Mouse (Mus musculus): ENCODE measurements around the gene Hils1.
"Not testable (repeated sequence)": the region's sequence is repeated elsewhere in the genome, so short reads cannot be mapped to it uniquely, and the experiment has no call there.

The Hils1 gene

DNA sequence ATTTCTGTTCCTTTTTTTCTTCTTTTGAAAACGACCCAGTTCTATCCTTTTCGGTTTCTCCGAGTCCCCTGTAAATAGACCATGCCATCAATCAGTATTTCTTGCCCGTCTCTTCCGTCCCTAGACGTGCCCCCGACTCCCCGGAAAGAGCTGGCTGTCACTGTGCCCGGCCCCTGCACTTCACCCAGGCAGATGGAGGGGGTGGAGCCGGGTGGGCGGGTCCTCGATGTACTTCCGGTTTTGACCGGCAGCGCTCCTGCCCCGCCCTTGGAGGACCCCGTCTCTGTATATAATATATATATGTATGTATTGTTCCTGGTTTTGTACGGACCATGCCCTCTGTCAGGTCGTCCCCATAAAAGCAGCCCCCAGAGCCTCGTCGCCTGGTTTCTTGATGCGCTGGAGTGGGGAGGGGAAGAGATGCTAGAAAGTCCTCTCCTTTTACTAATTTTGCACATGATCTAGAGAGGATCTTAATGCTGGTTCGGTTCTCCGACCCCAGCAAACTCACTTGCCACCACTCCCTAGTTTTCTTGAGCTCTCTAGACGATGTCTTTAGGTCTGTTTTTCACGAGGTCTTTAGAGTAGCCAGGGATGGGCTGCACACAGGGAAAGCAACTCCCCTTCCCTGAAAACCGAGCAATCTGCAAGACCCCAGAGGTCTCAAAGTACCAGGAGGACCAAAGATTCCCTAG, 39.3 kb downstream of the Hils1 start:
- peak; percentile 80 to 87 for DNase-seq

DNA sequence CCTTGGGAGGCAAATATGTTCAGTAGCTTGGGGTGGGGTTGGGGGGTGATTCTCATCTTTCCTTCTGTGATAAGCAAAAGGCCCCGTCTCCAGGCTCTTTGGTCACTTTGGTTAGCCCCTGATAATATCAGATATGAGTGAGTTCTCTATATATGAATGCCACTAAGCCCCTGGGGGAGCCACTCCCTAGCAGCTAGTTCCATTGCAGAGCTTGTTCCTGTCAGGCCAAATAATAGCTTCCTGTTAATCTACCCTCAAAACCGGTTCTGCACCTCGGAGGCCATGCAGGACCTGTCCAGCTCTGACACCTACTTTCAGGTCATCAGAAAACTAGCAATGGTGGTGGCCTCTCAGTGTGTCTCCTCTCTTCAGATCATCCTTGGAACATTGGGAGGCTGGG, 40.0 kb downstream of the Hils1 start:
- no peak for DNase-seq

DNA sequence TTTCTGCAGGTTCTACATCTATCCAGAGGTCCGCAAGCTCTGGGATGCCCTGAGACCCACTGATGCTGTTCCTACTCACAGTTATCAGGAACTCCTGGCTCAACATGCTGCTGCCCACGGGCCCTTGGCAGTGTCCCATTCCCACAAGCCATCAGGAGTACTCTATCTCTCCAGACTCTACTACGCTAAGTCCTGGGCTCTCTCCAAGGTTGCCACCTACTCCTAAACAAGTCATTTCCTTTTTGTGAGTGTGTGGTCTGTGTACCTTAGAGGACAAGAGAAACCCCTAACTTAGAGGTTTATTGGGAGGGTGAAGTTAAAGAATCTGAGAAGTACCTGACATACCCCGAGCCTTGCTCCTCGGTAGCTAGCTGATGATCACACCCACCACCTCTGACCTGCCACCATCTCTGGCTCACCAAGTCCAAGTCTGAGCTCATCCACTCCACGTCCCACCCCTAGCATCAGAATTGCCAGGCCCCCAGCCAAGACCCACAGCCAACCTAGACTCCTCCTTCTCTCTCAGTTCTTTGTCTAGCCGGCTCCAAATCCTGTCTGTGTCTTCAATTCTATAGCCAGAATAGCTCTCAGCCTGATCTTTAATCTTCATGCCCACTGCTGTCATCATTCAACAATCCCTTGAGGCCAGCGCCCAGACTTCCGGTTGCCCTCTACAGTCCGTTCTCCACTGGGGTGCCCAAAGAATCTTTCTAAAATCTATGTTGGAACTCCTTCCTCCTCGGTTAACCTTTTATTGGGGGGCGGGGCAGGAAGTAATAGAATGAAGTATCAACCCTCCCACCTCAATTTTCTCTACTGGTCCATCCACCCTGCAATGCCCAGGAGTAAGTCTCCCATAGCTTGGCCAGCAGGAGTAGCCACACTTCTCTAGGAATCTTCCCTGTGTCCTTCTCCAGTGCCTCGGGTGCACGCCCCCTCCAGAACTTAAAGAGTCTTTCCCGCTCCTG, 41.6 kb downstream of the Hils1 start:
- DNase-seq = no peak

DNA sequence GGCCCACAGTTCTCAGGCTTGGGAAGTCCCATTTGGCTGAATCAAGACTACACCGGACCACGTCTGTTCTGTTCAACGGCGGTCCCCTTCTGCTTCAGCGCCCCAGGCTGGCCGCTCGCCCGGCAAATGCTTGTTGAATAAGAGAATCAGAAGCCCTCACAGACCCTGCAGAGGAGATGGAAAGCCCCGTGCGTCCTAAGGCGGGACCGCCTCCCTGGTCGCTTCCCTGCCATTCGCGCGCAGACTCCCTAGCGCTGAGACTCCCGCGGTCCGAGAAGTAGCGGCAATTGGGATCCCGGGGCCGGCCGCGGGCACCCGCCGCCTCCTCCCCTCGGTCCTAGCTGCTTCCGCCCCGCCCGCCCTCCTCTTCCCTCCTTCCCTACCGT, 42.2 kb downstream of the Hils1 start, which contains the start of gene Samd14:
Samd14 (plus strand) TSS at position 251 of the 386 bp plus-strand sequence.
- peak; percentile 46 to 53 for DNase-seq

DNA sequence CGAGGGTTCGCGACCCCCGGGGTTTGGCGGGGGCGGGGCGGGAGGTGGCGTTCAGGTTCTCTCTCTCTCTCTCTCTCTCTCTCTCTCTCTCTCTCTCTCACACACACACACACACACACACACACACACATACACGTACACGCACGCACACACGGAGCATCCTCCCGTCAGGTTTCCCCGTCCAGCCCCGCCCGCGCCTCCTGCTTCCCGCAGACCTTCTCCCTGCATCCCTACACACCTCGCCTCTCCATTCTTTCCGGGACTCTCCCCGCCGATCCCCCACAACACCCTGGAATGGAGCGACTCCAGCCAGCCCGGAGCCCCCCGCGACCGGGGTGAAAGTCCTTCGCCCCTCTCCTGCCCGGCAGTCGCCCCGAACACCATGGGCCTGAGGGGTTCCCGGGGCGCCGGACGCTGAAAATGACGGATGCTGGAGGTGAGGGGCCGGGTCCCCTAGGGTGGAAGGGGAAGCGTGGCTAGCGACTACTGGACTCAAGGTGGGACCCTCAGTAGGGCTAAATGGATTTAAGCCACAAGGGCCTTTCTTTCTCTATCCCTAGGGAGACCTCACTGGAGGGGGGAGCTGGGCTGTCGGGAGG, 42.8 kb downstream of the Hils1 start:
- no peak for DNase-seq

DNA sequence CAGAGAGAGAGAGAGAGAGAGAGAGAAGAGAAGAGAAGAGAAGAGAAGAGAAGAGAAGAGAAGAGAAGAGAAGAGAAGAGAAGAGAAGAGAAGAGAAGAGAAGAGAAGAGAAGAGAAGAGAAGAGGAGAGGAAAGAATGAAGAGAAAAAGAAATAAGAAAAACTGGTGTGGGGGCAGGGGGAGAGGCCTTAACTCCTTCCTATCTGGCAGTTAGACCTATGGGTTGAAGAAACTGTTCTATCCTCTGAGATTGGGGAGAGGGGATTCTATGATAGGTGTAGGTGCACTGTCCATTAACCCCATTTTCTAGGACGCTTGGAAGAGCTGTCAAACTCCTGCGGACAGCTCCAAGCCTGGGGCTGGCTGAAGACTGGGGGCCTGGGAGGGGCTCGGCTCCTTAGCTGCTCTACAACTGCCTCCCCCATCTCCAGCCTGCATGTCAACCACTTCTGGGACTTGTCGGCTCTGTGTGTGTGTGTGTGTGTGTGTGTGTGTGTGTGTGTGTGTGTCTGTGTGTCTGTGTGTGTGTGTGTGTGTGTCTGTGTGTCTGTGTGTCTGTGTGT, 43.5 kb downstream of the Hils1 start:
- not testable (repeated sequence) for DNase-seq

DNA sequence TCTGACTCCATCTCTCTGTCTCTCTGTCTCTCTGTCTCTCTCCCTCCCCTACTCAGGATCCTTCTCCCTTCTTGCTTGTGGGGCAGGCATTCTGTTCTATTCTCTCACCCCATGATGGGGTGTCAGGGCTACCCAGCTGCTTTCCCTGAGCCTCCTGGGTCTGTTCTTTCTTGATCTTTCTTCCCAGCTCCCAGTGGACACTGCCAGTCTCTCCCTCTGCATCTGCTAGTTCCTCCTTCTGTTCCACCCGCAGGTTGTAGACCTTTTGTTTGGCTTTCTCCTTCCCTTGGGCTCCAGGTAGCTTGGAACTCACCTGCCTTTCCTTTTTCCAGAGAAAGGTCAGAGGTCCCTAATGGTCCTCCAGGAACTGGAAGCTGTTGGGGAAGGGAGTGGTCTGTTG, 44.0 kb downstream of the Hils1 start:
- DNase-seq = no peak

DNA sequence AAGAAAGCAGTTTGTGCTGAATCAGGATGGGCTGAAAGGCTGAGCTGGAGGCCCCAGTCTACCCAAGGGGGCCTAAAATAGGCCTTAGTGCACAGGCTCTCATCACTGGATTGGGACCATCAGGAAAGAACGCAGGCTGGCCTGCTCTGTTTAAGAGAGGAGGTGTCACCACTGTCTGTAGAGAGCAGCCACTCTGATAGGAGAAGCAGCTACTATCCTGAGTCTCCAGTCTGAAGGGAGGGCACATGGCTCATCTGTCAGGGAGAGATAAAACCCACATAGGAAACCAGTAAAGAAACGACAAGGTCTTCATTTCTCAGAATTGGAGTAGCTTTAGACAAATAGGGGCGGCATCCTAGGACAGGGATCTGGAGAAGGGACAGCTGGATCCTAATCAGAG, 44.7 kb downstream of the Hils1 start:
- no peak for DNase-seq

DNA sequence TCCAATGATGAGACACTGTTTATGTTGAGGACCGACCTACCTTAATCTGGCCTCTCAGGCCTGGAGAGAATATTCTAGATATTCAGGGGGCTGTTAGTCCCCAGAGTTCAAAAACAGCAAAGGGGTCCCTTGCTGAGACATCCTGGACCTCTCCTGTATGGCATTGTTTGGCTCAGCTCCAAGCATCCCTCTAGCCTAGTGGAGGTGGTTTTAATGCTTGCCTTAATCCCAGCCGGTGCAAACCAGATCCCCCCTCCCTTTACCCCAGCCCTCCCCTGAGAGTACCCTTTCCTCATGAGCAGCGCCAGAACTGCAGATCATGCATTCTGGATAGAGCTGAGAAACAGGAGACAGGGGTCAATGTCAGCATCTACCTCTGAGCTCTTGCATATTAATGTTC, 45.1 kb downstream of the Hils1 start:
- no peak for DNase-seq

DNA sequence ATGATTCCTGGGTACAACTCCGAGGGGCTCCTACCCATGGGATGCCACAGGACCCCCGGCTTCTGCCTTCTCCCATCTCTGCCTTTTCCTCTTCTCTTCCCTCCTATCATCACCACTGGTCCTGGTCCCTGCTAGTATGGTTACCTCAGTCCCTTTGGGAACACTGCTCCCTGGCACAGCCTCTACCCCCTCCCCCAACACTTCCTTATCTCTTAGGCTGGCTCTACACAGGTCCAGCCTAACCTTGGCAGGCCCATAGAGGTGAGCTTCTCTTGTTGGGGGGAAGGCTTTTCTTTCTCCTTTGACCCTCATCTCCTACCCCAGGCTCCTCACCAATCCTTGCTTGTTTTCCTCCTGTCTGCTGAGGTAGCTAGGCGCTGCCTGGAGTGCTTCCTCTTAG, 48.1 kb downstream of the Hils1 start:
- DNase-seq = no peak

Data from lung, adult 18-20 months (tissue).